Mouse (Mus musculus) ovary, postnatal 36 days (tissue): Measurements from ENCODE around the gene Unc5b.

Experiments used
- DNase-seq: peaks from one replicate; pipeline ENCODE4 v3.0.0; 2022; ENCODE audit warnings: low spot score, mixed read lengths

The Unc5b gene

GRCm38 (mm10) chr10:60800295-60801167 lies 30.9 kb downstream of the Unc5b start:
- DNase-seq, result no peak

- no peak for DNase-seq
Measured at GRCm38 (mm10) chr10:60797682-60798422, 33.5 kb downstream of the Unc5b start.

- no peak for DNase-seq
Measured at GRCm38 (mm10) chr10:60796474-60796873, 34.9 kb downstream of the Unc5b start.

GRCm38 (mm10) chr10:60796028-60796427 lies 35.4 kb downstream of the Unc5b start:
- DNase-seq, result no peak

GRCm38 (mm10) chr10:60794792-60795191 lies 36.6 kb downstream of the Unc5b start:
- no peak for DNase-seq

GRCm38 (mm10) chr10:60794374-60794773 lies 37.0 kb downstream of the Unc5b start:
- no peak for DNase-seq

- DNase-seq, result no peak
Measured at GRCm38 (mm10) chr10:60792841-60793240, 38.5 kb downstream of the Unc5b start.

- no peak for DNase-seq
Measured at GRCm38 (mm10) chr10:60792365-60792764, 39.0 kb downstream of the Unc5b start.

- no peak for DNase-seq
Measured at GRCm38 (mm10) chr10:60790912-60791311, 40.5 kb downstream of the Unc5b start.

GRCm38 (mm10) chr10:60787303-60788074 lies 43.9 kb downstream of the Unc5b start:
- no peak for DNase-seq

- DNase-seq, result no peak
Measured at GRCm38 (mm10) chr10:60783608-60784007, 47.8 kb downstream of the Unc5b start.

GRCm38 (mm10) chr10:60779628-60780027 lies 51.8 kb downstream of the Unc5b start:
- DNase-seq, result peak; percentile 72

- peak; percentile 30 for DNase-seq
Measured at GRCm38 (mm10) chr10:60778542-60778941, 52.8 kb downstream of the Unc5b start.

- DNase-seq, result no peak
Measured at GRCm38 (mm10) chr10:60775473-60775872, 55.9 kb downstream of the Unc5b start.

GRCm38 (mm10) chr10:60774616-60775015 lies 56.8 kb downstream of the Unc5b start:
- no peak for DNase-seq

GRCm38 (mm10) chr10:60770855-60771254 lies 60.5 kb downstream of the Unc5b start:
- no peak for DNase-seq

- DNase-seq, result no peak
Measured at GRCm38 (mm10) chr10:60768614-60769013, 62.8 kb downstream of the Unc5b start.

- no peak for DNase-seq
Measured at GRCm38 (mm10) chr10:60767400-60767799, 64.0 kb downstream of the Unc5b start.

GRCm38 (mm10) chr10:60762126-60762525 lies 69.3 kb downstream of the Unc5b start:
- no peak for DNase-seq

- peak; percentile 86 for DNase-seq
Measured at GRCm38 (mm10) chr10:60760377-60760776, 71.0 kb downstream of the Unc5b start.

GRCm38 (mm10) chr10:60756992-60757391 lies 74.4 kb downstream of the Unc5b start:
- peak; percentile 56 for DNase-seq

- DNase-seq, result no peak
Measured at GRCm38 (mm10) chr10:60756146-60756545, 75.2 kb downstream of the Unc5b start.
